Mouse (Mus musculus) ZHBTc4 (cell line): ENCODE data around the gene Rlbp1.

Source experiments
- DNase-seq: peaks from one replicate; pipeline ENCODE4 v3.0.0-alpha.2; 2011; ENCODE audit warnings: low read depth, low spot score

Rlbp1 gene

DNA sequence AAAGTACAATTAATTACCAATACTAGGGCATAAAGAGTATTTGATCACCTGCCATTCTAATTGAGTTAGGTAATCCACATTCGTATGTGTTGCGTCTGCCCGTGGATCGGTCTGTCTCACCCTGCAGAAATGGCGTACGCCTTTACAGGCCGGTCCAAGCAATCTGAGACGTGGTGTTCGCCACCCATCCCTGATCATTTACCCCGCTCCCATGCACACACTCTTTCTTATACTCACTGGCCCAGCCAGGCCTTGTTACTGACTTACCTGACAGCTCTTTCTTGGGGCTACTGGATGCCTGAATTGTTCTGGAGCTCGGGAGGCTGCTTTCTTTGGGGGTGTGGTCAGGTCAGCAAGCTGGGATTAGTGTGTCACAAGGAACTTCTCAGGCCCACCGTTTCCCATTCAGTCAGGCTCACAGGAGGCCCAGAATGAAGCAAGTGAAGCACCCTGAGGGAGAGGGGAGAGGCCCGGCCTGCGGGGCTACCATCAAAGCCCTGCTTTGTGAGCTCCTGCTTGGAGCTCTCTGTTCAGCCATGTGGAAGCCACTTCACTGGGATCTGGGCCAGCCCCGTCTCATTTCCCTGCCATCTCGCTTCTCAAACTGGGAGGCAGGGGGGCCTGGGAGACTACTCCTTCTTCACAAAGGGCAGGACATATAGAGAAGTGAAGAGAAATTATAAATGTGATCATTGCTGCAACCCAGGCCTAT lies at the start of gene Rlbp1:
Gene Rlbp1 (minus strand): TSS at position 627 of the 712 bp plus-strand sequence.
- DNase-seq, result peak; percentile 33

DNA sequence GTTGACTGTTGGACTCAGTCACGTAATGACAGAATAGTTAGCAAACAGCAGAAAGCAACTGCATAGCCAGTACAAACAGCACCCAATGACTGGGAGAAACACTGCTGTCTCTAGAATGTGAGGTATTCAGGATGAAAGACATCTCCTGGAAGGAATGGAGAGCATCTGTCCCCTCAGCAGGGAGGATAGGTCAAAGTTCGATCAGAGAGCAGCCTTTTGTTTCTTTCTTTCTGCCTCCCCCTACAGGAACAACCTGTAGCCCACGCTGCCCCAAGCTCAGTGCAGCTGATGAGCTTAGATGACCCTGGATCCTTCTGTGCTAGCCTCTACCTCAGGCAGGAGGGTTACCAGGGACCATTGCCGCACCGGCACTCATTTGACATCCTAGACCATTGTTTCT lies 41.4 kb upstream of the Rlbp1 start:
- peak; percentile 82 for DNase-seq

DNA sequence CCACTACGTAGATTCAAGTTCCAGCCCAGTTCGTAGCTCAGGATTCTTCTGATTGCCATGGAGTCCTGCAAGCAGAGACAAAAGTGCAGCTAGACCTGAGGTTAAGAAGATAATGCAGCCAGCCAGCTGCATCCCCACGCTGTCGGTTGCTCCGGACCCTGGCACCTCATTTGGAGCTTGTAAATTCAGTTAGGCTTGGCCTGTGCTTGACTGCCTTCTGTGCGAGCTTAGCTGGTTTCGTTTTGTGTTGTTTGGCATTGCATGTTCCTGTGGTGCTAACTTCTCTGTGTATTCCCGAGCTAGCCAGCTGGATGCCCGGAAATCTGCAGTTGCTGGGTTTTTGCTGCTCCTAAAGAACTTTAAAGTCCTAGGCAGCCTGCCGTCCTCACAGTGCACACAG lies 39.0 kb upstream of the Rlbp1 start:
- DNase-seq, result no peak

DNA sequence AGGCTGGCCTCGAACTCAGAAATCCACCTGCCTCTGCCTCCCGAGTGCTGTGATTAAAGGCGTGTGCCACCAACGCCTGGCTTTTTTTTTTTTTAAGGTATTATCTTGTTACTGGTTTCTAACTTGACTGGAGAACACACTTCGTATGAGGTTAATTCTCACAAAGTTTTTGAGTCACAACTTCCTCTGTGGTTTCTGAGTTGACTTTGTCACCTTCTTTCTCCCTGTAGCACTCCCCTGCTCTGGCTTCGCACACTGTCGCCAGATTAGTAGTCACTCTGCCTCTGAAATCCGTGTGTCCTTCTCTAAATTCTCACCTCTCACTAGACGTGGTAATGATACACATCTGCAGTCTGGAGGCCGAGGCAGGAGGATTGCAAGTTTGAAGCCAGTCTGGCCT lies 36.0 kb upstream of the Rlbp1 start:
- no peak for DNase-seq

DNA sequence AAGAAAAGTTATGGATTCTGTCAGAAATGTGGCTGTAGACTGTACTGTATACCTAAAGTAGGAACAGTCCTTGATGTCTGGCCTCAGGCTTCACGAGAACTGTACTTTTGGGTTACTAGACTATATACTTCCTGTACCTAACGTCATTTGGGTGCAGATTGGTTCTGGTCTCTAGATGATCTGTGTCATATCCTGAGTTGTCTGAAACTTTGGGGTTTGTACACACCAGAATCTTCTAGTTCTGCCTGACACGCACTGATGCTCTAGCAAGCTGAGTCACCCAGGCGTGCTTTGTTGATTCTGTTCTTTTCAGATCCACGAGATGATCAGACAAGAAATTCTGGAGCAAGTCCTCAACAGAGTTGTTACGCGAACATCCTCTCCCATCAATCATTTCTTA lies 33.1 kb upstream of the Rlbp1 start:
- DNase-seq, result no peak

DNA sequence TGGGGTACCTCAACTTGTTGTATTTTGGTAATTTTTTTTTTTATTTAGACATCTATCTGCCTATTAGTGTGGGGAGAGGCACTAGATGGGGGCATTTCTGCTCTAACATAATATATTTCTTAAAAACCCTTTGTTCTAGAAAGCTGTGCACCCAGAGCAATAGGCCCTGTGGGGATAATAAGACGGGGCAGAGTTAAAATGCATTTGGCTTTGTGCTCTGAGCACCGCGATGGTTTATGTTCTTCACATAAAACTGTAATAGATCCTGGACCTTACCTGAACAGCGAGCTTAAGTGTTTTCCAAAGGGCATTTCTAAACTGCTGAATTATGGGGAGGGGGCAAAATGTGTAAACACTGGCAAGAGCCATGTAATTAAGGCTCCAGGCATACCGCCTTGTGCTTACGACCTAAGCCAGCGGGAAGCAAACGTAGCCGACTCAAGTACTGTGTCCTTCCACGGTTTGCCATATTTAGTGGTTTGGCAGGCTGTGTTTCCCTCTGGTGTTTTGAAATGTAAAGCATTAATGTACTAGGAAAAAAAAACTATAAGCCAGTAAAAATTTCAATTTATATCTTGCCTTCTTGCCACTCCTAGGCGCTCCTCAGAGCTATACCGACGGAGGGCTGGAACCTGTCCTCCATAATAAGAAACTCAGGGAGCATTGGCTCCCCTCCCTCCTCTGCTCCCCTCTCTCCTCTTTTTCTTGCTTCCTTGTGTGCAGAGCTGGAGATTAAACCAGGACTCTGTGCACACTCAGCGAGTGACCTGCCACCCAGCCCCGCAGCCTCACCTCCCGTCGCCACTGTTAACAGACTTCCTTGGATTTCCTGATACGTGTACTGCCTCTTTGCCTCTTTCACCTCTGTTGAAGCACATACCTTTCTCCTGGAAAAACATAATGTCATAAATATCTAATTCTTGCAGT lies 27.9 kb upstream of the Rlbp1 start:
- no peak for DNase-seq

DNA sequence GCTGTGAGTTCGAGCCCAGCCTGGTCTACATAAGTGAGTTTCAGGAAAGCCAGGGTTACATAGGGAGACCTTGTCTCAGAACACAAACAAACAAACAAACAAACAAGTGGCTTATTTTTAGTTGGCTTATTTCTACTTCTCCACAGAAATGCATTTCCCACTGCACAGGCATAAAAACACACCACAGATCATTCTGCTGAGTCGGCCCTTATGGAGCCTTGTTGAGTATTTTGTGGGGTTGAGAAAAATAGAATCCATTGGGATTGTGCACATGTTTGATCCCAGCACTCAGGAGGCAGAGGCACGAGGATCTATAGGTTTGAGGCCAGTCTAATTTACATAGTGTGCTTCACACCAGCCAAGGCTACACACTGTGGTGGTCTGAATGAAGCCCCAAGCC lies 13.4 kb upstream of the Rlbp1 start:
- no peak for DNase-seq

DNA sequence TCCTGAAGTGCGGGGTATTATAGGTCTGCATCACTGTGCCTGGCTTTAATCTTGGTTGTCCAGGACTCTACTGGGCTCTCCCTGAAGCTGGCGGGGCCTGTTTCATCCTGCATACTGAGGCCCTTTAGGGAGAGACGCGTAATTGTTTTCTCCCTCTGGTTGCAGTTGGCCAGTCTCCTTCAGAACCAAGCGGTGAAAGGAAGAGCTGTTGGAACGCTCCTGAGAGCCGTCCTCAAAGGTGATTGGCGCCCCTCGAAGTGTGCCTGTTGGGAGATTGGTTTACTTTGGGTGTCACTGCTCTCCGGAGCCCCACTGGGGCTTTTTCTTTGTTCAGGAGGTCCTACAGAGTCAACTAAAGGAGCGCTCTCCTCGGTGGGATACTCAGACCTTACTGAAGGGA lies 12.1 kb upstream of the Rlbp1 start:
- DNase-seq, result peak; percentile 73

DNA sequence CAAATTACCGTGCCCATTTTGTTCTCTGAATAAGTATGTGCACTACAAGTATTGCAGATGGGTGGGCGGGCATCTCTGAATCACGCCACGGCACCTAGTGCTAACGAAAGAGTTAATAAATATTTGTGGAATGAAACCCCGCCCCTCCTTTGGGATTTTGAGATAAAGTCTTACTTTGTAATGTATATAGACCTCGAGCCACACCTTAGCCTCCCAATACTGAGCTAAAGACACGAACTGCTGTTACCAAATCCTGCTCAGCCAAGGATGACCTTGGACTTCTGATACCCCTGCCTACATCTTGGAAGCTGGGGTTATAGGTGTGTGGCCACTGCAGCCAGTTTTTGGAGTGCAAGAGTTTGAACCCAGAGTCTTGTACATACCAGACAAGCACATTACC lies 11.6 kb upstream of the Rlbp1 start:
- peak; percentile 92 for DNase-seq

DNA sequence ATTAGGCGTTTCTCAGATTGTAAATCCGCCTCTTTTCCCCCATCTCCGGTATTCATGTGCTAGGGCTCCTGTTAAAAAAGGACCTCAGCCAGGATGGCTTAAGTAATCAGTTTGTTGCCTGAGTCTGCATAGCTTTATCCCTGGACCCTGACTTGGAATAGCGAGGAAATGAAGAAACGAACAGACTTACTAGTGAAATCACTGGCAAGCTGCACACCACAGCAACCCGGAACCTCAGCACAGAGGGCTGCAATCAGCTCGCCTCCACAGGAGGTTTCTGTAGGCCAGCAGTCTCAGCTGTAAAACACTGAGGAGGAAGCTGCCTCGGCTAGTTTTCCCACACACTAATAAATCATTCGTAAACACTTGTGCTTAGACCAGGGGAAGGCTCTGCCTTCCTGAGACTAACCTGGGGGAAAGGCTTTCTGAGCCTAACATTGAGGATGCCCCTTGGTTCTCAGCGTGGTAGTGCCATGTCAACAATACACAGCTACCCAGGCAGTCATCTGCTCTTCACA lies 10.7 kb upstream of the Rlbp1 start:
- DNase-seq, result peak; percentile 53

DNA sequence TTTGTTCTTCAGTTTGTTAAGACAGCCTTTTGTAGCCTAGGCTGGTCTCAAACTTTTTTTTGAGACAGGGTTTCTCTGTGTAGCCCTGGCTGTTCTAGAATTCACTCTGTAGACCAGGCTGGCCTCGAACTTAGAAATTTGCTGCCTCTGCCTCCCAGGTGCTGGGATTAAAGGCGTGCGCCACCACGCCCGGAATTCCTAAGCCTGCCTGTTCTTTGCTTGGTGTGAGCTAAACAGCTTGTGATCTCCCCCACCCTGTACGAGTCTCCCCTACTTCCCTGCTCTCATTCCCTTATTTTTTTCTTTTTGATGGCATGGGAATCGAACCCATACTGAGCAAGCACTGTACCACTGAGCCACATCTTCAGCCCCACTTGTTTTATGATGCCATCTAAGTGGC lies 8.3 kb upstream of the Rlbp1 start:
- DNase-seq, result peak; percentile 80

DNA sequence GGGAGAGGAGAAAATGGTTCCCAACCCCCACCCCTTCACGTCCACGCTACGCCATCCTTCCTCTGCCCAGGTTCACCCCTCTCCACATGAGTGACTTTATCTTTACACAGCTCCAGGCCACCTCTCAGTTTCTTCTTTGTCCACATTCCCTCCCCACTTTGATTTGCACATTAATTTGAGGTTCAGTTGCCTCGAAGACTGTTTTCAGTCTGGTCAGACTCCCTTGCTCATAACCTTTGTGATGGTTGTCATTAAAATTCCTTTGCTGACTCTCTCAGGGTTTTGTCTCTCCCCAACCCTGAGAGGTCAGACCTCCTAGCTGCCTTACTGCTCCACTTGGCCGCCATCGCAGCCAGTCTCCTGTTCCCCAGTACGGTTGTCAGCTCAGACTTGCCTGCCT lies 7.8 kb upstream of the Rlbp1 start:
- peak; percentile 68 for DNase-seq

DNA sequence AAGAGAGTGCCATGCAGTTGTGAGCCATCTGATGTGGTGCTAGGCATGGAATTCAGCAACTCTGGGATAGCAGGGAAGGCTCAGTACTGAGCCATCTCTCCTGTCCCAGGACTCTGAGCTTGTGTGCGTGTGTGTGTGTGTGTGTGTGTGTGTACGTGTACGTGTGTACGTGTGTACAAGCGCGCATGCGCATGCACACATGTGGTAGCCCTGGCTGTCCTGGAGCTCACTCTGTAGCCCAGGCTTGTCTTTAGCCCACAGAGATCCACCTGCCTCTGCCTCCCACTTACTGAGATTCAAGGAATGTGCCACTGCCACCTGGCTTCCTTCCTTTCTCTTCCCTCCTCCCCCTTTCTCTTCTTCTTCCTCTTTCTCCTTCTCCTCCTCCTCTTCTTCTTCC lies 7.1 kb upstream of the Rlbp1 start:
- DNase-seq, result peak; percentile 66

DNA sequence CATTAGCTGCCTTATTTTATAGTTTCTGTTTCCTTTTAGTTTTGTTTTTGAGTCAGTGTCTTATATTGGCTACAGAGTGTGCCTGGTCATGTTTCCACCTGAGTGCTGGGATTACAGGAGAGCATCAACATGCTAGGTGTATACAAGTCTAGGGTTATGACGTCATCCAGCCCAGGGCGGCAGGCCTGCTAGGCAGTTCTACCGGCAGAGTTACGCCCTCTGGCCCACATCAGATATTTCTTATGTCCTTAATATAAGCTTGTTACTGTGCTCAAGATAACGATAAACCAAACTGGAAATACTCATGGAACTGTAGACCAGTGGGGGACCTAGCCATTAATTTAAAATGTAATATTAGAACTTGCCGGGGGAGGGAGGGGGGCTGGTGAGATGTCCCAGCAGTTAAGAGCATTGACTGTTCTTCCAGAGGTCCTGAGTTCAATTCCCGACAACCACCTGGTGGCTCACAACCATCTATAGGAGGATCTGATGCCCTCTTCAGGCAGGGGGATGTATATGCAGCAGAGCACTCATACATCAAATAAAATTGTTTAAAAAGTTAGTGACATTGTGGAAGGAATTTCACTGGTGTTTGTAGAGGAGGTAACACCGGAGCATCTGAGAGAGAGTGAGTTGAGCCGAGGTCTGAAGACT lies 6.1 kb upstream of the Rlbp1 start:
- peak; percentile 81 for DNase-seq

DNA sequence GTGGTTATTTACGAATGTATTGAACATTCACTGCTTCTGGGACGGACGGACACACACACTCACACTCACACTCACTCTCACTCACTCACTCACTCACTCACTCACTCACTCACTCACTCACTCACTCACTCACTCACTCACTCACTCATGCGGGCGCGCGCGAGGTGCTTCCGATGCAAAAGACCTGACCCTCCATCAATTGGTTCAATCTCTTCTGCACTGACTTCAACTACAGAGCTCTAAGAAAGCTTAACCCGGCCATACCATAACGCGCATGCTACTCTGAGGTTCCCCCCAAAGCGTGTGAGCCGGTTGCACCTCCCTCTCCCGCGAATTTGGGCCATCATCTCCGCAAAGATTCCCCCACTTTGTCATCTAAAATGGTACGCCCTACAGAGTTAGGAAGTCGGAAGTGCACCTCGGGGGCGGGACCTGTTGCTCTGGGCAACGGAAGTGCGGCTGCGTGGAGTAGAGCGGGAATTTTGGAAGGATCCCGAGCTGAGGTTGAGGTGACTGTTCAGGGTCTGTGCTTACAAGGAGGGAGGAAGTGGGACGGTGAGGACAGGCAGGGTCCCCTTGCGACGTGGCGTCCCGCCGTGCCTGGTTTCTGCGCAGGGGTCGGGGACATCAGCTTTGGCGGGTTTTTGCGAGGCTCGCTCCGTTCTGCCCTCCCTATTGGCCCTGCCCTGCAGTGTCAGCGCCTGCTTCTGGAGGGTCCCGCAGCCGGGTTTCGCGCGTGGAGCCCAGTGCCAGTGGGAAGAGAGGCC lies 5.2 kb upstream of the Rlbp1 start, which contains the start of gene Fanci:
Gene Fanci (plus strand): TSS at position 47 of the 767 bp plus-strand sequence.
- DNase-seq, result peak; percentile 98

DNA sequence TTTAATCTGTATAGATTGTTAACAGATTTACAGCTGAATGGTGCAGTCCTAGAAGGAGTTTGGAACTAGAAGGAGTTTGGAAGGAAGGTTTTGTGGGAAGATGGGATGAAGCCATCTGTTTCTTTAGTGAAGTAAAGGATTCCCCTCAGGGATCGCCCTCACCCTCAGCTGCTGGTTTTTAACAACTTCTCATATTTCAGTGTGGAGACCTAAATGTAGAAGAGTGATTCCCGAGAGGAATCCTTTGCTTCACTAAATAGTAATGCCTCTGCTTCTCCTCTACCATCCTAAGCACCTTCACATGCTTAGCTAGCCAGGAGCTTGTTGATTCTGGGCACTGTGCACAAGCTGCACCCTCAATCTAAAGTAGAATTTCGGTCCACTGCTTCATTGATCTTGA lies 4.6 kb upstream of the Rlbp1 start:
- DNase-seq, result no peak

DNA sequence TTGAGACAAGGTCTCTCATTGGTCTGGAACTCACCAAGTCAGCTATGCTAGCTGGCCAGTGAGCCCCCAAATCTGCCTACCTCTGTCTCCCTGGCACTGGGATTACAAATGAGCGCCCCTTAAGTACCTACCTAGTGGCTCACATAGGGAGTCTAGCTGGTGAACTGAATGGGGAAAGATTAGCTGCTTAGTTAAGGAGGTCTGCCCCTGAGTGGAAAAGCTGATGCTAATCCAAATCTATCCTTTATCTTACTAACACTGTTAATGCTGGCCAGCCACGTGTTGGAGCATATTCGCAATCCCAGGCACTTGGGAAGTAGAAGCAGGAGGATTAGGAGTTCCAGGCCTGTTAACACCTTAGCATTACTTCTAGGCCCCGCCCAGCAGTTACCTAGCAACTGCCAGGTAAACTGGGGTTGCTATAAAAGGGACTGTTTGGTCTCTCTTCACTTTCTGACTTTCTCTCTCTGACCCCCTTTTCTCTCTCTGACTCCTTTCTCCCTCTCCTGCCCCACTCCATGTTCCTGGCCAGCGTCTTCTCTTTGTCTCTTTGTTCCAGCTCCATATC lies 3.4 kb upstream of the Rlbp1 start:
- peak; percentile 52 for DNase-seq

DNA sequence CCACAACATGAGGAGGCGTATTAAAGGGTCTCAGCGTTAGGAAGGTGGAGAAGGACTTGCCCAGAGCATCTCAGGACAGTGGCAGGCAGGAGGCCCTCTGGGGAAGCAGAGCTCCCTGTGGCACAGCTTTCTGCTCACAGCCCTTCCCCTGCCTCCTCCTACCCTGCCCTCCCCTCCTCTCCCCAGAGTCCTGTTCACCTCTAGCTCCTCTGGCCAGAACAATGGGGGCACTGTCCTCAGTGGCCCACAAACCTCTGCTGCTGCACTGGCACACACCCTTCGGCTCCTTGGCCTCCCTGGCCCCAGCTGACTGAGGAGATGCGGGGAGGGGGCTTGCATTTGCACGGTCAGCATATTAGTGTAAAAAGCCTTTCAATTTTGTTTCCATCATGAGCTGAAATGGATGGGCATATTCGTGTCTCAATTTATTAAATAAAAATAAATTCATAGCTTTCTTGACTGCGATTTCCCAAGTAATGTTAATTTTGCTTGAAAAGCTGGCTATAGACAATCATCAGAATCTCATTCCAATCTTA lies 1.9 kb upstream of the Rlbp1 start:
- no peak for DNase-seq

DNA sequence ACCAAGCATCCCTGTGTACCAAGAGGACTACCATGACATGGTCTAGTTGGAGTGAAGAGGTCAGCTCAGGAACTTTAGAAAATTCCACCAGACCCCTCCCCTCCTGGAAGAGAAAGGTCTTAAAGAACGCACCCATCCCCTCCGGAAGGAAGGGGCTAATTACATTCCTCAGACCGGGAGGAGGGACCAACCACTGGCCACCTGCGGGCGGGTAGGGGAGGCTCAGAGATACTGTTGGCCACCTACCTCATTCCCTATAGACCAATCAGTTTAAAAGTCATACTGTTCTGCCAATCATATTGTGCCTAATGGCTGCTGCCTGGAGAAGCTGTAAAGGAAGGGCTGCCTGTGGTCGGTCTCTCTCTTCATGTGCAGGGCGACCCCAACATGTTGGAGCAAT lies 1.1 kb upstream of the Rlbp1 start:
- DNase-seq, result peak; percentile 91

DNA sequence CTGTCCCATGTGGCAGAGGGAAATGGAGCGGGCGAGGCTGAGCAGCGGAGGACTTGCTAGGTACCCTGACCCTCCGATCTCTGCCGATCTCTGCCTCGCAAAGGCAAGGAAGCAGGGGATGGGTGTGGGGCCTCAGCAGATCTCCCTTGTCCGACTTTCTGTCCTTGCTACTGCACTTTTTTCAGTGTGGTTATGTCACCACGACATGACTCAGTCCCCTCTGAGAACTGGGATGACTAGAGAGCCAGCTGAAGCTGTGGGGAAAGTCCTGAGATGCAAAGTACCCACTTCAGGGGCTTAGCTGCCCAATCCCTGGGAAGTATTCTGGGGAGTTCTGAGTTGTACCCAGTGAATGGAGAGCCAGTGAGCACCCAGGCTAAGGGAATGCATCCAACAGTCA lies 292 bp upstream of the Rlbp1 start:
- DNase-seq, result no peak
